Mouse (Mus musculus) hindbrain, embryonic 10.5 days (tissue): Measurements from ENCODE around the gene Itgb2l. TPM values are rescaled to one million over a fixed set of nuclear protein-coding genes. Genes with fewer than 3 reads are reported as not detected.

Experiments used
- DNase-seq: peaks from one replicate; pipeline ENCODE4 v3.0.0-alpha.2; 2017; ENCODE audit warnings: low spot score
- H3K27ac ChIP-seq: fragments of 300-500 bp; sonication (generic); 2 replicates; pipeline ENCODE4 v1.5.1; 2016; ENCODE audit warnings: mild to moderate bottlenecking, moderate library complexity
- H3K27me3 ChIP-seq: fragments of 300-500 bp; sonication (generic); 2 replicates; pipeline ENCODE4 v1.6.1; 2016; ENCODE audit warnings: mild to moderate bottlenecking; ENCODE audit not compliant: poor library complexity, insufficient read depth, severe bottlenecking
- H3K36me3 ChIP-seq: fragments of 300-500 bp; sonication (generic); 2 replicates; pipeline ENCODE4 v1.6.1; 2016; ENCODE audit warnings: mild to moderate bottlenecking, moderate library complexity
- H3K4me1 ChIP-seq: fragments of 300-500 bp; sonication (generic); replicated peaks from 2 replicates; pipeline ENCODE4 v1.6.1; 2016; ENCODE audit warnings: mild to moderate bottlenecking
- H3K4me3 ChIP-seq: fragments of 300-500 bp; sonication (generic); 2 replicates; pipeline ENCODE4 v1.5.1; 2016; ENCODE audit warnings: mild to moderate bottlenecking, moderate library complexity
- H3K9me3 ChIP-seq: fragments of 300-500 bp; sonication (generic); 2 replicates; pipeline ENCODE4 v1.6.1; 2016; ENCODE audit warnings: mild to moderate bottlenecking, moderate library complexity
- WGBS: fragments of 180-500 bp; shearing (Covaris S2); methylation state at CpG from one replicate; pipeline ENCODE4 v1.1.7; 2016; 5-methylcytosine and 5-hydroxymethylcytosine counted together
- polyA plus RNA-seq: library from polyadenylated mRNA; unstranded; fragments of >200 nt; fragmentation: Nextera tagmentation; extraction: Ambion mirVana; gene quantifications from 2 replicates; pipeline ENCODE4 v1.2.1, GENCODE M21; 2016

The Itgb2l gene
- not detected in 2 replicates for polyA plus RNA-seq

DNA sequence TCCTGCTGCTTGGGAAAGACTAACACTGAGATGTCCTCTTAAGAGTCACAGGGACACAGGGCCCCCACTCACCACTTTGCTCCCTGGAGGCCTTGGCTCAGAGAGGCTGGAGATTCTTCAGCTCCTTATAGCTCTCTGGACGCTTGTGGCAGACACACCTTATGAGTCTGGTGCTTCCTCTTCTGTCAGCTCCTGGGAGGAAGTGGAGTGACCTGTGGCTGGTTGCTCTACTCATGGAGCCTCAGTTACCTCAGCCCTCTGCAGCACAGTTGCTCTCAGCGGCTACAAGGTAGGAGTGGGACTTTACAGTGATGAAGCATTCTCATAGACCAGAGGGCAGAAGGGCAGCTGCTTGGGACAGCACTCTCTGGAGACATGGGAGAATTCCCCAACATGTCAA is at the start of gene Itgb2l:
TSS of gene Itgb2l (minus strand) at position 152 of the 400 bp plus-strand sequence.
- Histone ChIP-seq H3K27ac (no peak within 1 kb of the TSS), H3K36me3 (no peaks in the 10 kb centered on the region), H3K4me1 (peaks cover 2% of the 10 kb centered on the region; the same call in 1 of the 2 replicates), H3K9me3 (no peaks in the 10 kb centered on the region), H3K4me3 (no peak within 1 kb of the TSS), H3K27me3 (no peaks in the 10 kb centered on the region)
- 83% methylated on average over 2 of the region's 2 CpGs for WGBS
- DNase-seq = no peak

DNA sequence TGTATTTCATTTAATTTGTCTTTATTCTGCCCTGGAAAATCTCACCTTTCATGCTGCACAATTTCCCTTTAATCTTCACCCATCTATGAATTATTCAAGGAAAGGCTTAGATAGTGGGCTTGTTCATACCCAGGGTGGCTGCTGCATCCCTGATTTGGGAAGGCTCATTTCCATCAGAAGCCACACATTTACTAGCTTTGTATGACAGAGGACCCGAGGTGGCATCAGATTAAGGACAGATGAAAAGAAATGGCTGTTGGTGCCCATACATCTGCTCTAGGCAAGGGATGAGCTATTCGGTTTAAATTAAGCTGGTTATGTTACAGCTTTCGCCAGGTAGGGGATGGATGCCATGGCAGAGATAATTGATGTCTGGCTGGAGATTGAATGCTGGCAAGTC is 48.1 kb upstream of the Itgb2l start:
- Histone ChIP-seq H3K4me3 (no peak overlapping the region), H3K27me3 (no peaks in the 10 kb centered on the region), H3K36me3 (no peaks in the 10 kb centered on the region), H3K9me3 (no peaks in the 10 kb centered on the region), H3K27ac (no peak overlapping the region), H3K4me1 (0 out of 2 replicates have a peak, but pooled peaks cover 3% of the 10 kb centered on the region)
- 85% methylated on average over 3 of the region's 3 CpGs for WGBS
- DNase-seq = no peak

DNA sequence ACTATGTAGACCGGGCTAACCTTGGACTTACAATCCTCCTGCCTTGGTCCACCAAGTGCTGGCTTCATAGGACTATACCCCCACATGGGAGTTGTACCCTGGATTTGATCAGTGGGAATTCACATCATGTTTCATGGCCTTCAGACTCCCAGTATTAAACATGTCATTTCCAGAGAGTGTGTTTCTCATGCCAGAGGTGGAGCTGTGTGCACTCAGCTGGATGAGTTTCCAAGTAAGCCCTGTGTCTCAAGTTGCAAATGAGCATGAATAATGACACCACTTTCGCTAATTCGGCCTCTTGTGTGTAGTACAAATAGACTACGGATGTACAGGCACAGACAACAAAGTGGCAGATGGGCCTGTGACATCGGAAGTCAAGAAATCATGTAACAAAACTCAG is 44.6 kb upstream of the Itgb2l start:
- no peak overlapping the region for H3K4me3 ChIP-seq
- 84% methylated on average over 5 of the region's 5 CpGs for WGBS
- H3K27me3 ChIP-seq = no peaks in the 10 kb centered on the region
- no peak overlapping the region for H3K27ac ChIP-seq
- no peak for DNase-seq
- no peaks in the 10 kb centered on the region for H3K9me3 ChIP-seq
- H3K4me1 ChIP-seq = 0 out of 2 replicates have a peak, but pooled peaks cover 3% of the 10 kb centered on the region
- no peaks in the 10 kb centered on the region for H3K36me3 ChIP-seq

- Histone ChIP-seq H3K4me3 (no peak overlapping the region), H3K27ac (no peak overlapping the region), H3K27me3 (no peaks in the 10 kb centered on the region), H3K4me1 (0 out of 2 replicates have a peak, but pooled peaks cover 3% of the 10 kb centered on the region), H3K36me3 (no peaks in the 10 kb centered on the region), H3K9me3 (no peaks in the 10 kb centered on the region)
- DNase-seq = no peak
- whole genome bisulfite sequencing = 84% methylated on average over 11 of the region's 11 CpGs
Measured at GRCm38 (mm10) chr16:96487007-96487684, 43.7 kb upstream of the Itgb2l start.

DNA sequence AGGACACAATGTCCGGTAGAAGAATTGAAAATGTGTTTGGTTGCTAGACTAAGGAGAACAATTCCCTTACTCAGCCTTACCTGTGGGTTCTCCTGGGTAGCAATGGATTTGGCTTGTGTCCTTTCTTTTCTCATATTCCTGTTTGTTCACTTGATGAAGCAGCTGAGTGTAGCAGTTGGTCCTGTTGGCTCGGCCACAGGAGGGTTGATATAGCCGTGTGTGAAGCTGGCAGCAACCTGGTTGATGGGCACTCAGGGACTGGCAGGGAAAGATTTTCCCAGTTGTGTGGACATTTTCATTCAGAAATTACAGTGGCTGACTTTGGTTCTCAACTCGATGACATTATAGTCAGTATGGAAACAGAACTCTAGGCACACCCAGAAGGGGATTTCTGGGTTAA is 38.4 kb upstream of the Itgb2l start:
- 90% methylated on average over 4 of the region's 4 CpGs for WGBS

DNA sequence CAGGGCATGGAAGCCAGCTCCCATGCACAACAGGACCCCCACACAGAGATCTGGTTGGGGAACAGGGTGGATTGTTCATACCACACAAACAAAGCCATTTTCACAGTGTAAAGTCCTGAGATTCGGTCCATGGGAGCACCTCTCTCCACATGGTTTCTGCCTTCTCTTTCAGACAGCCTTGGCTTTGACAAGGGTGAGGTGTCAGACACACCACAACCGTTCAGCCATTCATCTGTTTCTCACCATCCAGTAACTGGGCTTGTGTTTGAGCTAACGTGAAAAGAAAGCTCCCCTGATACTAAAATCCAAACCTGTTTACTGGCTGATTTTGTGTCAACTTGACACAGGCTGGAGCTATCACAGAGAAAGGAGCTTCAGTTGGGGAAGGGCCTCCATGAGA is 30.8 kb upstream of the Itgb2l start:
- no peaks in the 10 kb centered on the region; the same call in 1 of the 2 replicates for H3K4me1 ChIP-seq
- 78% methylated on average over 3 of the region's 3 CpGs for WGBS
- no peak for DNase-seq

More for the DNA sequence above, 38.4 kb upstream of the Itgb2l start:
- Histone ChIP-seq H3K27ac (no peak overlapping the region), H3K9me3 (no peaks in the 10 kb centered on the region), H3K4me3 (no peak overlapping the region), H3K4me1 (0 out of 2 replicates have a peak, but pooled peaks cover 3% of the 10 kb centered on the region), H3K36me3 (no peaks in the 10 kb centered on the region), H3K27me3 (no peaks in the 10 kb centered on the region)
- no peak for DNase-seq

DNA sequence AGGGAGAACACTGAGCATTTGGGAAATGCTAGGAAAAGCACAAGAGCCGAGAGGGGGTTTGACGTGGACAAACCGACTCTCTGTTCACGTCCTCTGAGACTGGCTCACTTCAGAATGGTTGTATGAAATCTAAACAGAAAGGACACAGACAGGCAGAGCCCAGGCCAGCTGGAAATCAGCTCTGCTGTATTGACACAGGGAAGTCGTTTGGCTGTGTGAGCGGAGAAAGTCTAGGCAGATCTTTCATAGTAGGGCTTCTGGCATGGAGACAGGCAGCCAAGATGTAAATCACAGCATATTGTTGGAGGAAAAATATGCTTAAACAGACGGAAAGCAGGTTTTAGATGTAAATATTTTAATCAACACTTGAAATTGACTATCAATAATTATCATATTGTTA is 29.4 kb upstream of the Itgb2l start:
- WGBS = 63% methylated on average over 7 of the region's 7 CpGs
- Histone ChIP-seq H3K9me3 (no peaks in the 10 kb centered on the region), H3K27me3 (no peaks in the 10 kb centered on the region), H3K27ac (no peak overlapping the region), H3K4me3 (no peak overlapping the region), H3K36me3 (no peaks in the 10 kb centered on the region), H3K4me1 (peaks cover 4% of the 10 kb centered on the region; the same call in 1 of the 2 replicates)
- DNase-seq = no peak

More for the DNA sequence above, 30.8 kb upstream of the Itgb2l start:
- no peaks in the 10 kb centered on the region for H3K9me3 ChIP-seq
- H3K36me3 ChIP-seq = no peaks in the 10 kb centered on the region
- no peaks in the 10 kb centered on the region for H3K27me3 ChIP-seq
- H3K27ac ChIP-seq = no peak overlapping the region
- H3K4me3 ChIP-seq = no peak overlapping the region

DNA sequence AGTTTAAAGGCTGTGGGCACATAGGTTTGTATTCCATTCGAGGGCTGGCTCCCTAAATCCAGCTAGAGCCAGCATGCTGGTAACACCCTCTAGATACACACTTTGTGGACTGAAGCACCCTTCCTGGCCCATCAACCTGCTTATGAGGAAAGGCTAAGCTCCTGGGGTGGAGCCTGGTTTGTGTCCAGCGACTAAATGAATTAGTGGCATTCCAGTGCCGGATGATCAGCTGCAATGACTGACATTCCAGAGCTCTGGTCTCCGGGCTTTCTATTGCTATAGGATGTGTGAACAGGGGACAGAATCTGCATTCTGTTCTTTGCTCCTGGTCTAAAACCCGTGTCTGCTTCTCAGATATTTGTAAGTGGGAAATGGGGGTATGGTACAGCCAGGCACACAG is 28.9 kb upstream of the Itgb2l start:
- DNase-seq = no peak
- Histone ChIP-seq H3K4me3 (no peak overlapping the region), H3K27ac (no peak overlapping the region), H3K9me3 (no peaks in the 10 kb centered on the region), H3K27me3 (no peaks in the 10 kb centered on the region), H3K36me3 (no peaks in the 10 kb centered on the region), H3K4me1 (peaks cover 7% of the 10 kb centered on the region; the same call in 1 of the 2 replicates)
- 42% methylated on average over 5 of the region's 5 CpGs for WGBS

DNA sequence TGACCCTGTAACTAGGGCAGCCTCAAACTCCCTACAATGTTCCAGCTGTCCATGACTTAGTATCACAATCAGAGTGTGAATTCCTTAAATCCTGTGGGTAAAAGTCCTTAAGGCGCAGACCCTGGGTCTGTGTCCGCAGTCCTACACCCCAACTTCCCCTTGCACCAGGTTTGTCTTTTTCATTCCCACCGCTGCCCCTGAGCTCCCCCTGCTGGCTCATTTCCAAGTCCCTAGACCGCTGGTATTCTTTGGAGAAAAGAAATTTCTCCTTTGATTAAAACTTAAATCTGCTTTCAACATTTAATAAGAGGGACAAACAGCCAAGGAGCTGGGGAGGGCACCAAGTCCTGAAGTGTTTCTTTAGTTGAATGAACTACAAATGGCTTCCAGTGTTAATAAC is 26.2 kb upstream of the Itgb2l start:
- DNase-seq = peak; percentile 23
- Histone ChIP-seq H3K27ac (no peak overlapping the region), H3K9me3 (no peaks in the 10 kb centered on the region), H3K27me3 (no peaks in the 10 kb centered on the region), H3K36me3 (no peaks in the 10 kb centered on the region), H3K4me3 (no peak overlapping the region), H3K4me1 (peaks cover 7% of the 10 kb centered on the region; the same call in 1 of the 2 replicates)
- 47% methylated on average over 4 of the region's 4 CpGs for WGBS

GRCm38 (mm10) chr16:96468698-96469097 is 25.3 kb upstream of the Itgb2l start:
- Histone ChIP-seq H3K36me3 (no peaks in the 10 kb centered on the region), H3K4me1 (peaks cover 7% of the 10 kb centered on the region; the same call in 1 of the 2 replicates), H3K27me3 (no peaks in the 10 kb centered on the region), H3K27ac (no peak overlapping the region), H3K9me3 (no peaks in the 10 kb centered on the region), H3K4me3 (no peak overlapping the region)
- DNase-seq = no peak
- whole genome bisulfite sequencing = 92% methylated on average over 4 of the region's 4 CpGs

- no peaks in the 10 kb centered on the region for H3K36me3 ChIP-seq
- DNase-seq = no peak
- no peaks in the 10 kb centered on the region for H3K27me3 ChIP-seq
- peaks cover 7% of the 10 kb centered on the region; the same call in 1 of the 2 replicates for H3K4me1 ChIP-seq
- H3K4me3 ChIP-seq = no peak overlapping the region
- no peak overlapping the region for H3K27ac ChIP-seq
- H3K9me3 ChIP-seq = no peaks in the 10 kb centered on the region
- 76% methylated on average over 4 of the region's 4 CpGs for WGBS
Measured at GRCm38 (mm10) chr16:96468011-96468410, 24.6 kb upstream of the Itgb2l start.

DNA sequence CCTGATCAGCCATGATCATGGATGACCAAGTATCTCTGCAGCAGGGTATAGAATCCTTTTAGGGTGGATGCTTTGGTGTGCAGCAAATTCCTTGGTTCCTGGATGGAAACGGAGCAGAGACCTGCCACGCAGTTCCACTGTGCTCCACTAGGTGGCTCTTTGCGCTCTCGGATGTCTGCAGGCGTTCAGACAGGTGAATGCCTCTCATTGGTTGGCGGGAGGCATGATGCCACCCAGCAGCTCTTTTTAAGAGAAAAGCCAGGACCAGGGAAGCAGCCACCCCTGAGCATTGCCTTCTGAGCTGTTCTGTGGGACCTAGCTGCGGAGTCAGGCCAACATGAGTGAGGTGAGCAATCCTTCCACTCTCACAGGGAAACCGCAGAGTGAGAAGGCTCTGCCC is 24.0 kb upstream of the Itgb2l start, which contains the start of gene Pcp4:
TSS of gene Pcp4 (plus strand) at position 162 of the 400 bp plus-strand sequence.
- no peaks in the 10 kb centered on the region for H3K36me3 ChIP-seq
- 12% methylated on average over 8 of the region's 8 CpGs for WGBS
- H3K27ac ChIP-seq = no peak within 1 kb of the TSS
- no peaks in the 10 kb centered on the region for H3K27me3 ChIP-seq
- no peaks in the 10 kb centered on the region for H3K9me3 ChIP-seq
- DNase-seq = peak; percentile 78
- no peak within 1 kb of the TSS for H3K4me3 ChIP-seq
- peaks cover 7% of the 10 kb centered on the region; the same call in 1 of the 2 replicates for H3K4me1 ChIP-seq

- no peaks in the 10 kb centered on the region for H3K27me3 ChIP-seq
- no peaks in the 10 kb centered on the region for H3K36me3 ChIP-seq
- no peak overlapping the region for H3K27ac ChIP-seq
- DNase-seq = no peak
- 63% methylated on average over 3 of the region's 3 CpGs for WGBS
- H3K4me1 ChIP-seq = no peaks in the 10 kb centered on the region
- H3K9me3 ChIP-seq = no peaks in the 10 kb centered on the region
- no peak overlapping the region for H3K4me3 ChIP-seq
Measured at GRCm38 (mm10) chr16:96460788-96461187, 17.4 kb upstream of the Itgb2l start.
